Mouse (Mus musculus) heart, embryonic 15.5 days (tissue): ENCODE data around the gene Pqlc2. TPM values are rescaled to one million over a fixed set of nuclear protein-coding genes. Genes with fewer than 3 reads are reported as not detected.

Source experiments
- ATAC-seq: fragments of 200-750 bp; cut with Nextera tagmentation; replicated peaks from 2 replicates; pipeline ENCODE4 v1.8.0; 2017; ENCODE audit warnings: low read depth, moderate TSS enrichment; ENCODE audit not compliant: insufficient number of reproducible peaks, insufficient read depth, low FRiP score
- H3K27ac ChIP-seq: fragments of 300-500 bp; sonication (generic); 2 replicates; pipeline ENCODE4 v1.5.1; 2015; ENCODE audit warnings: mild to moderate bottlenecking, inconsistent platforms
- H3K27me3 ChIP-seq: fragments of 300-500 bp; sonication (generic); 2 replicates; pipeline ENCODE4 v1.6.1; 2015; ENCODE audit warnings: inconsistent platforms
- H3K36me3 ChIP-seq: fragments of 300-500 bp; sonication (generic); 2 replicates; pipeline ENCODE4 v1.6.1; 2015; ENCODE audit warnings: mild to moderate bottlenecking, inconsistent platforms
- H3K4me1 ChIP-seq: fragments of 300-500 bp; sonication (generic); replicated peaks from 2 replicates; pipeline ENCODE4 v1.6.1; 2015; ENCODE audit warnings: inconsistent platforms
- H3K4me2 ChIP-seq: fragments of 300-500 bp; sonication (generic); 2 replicates; pipeline ENCODE4 v1.6.1; 2015; ENCODE audit warnings: inconsistent platforms, mild to moderate bottlenecking, moderate library complexity
- H3K4me3 ChIP-seq: fragments of 300-500 bp; sonication (generic); 2 replicates; pipeline ENCODE4 v1.5.1; 2015; ENCODE audit warnings: mild to moderate bottlenecking, inconsistent platforms
- H3K9ac ChIP-seq: fragments of 300-500 bp; sonication (generic); 2 replicates; pipeline ENCODE4 v1.6.1; 2015; ENCODE audit warnings: mild to moderate bottlenecking, inconsistent platforms
- H3K9me3 ChIP-seq: fragments of 300-500 bp; sonication (generic); replicated peaks from 2 replicates; pipeline ENCODE4 v1.6.1; 2016; ENCODE audit warnings: inconsistent platforms
- WGBS: fragments of 180-500 bp; shearing (Covaris S2); methylation state at CpG from one replicate; pipeline ENCODE4 v1.1.7; 2015; ENCODE audit warnings: mixed read lengths; 5-methylcytosine and 5-hydroxymethylcytosine counted together
- polyA plus RNA-seq: library from polyadenylated mRNA; unstranded; fragments of >200 nt; fragmentation: Nextera tagmentation; extraction: Ambion mirVana; gene quantifications from 2 replicates; pipeline ENCODE4 v1.2.1, GENCODE M21; 2015

Pqlc2 gene
- polyA plus RNA-seq = 6.8 and 9.6 TPM in 2 replicates

GRCm38 (mm10) chr4:139310171-139310898, at the start of gene Pqlc2, which contains the start of gene Akr7a5:
TSS of gene Pqlc2 (minus strand) at chr4:139310708.
TSS of gene Akr7a5 (plus strand) at chr4:139310744.
- no peaks in the 10 kb centered on the region for H3K9me3 ChIP-seq
- peak within 1 kb of the TSS; percentile 83 for H3K9ac ChIP-seq
- H3K27me3 ChIP-seq = no peaks in the 10 kb centered on the region
- H3K4me3 ChIP-seq = peak within 1 kb of the TSS; percentile 72
- H3K4me2 ChIP-seq = peak within 1 kb of the TSS; percentile 98
- peaks cover 21% of the 10 kb centered on the region for H3K4me1 ChIP-seq
- H3K27ac ChIP-seq = peak within 1 kb of the TSS; percentile 65
- peaks cover 10% of the 10 kb centered on the region; the same call in 1 of the 2 replicates for H3K36me3 ChIP-seq
- under 1% methylated on average over 56 of the region's 63 CpGs for WGBS
- peak; percentile 94 for ATAC-seq

GRCm38 (mm10) chr4:139357211-139357610, 46.7 kb upstream of the Pqlc2 start:
- Histone ChIP-seq H3K4me1 (peaks cover 7% of the 10 kb centered on the region), H3K9ac (no peak overlapping the region), H3K27ac (no peak overlapping the region), H3K36me3 (peaks cover 71% of the 10 kb centered on the region), H3K4me2 (no peak overlapping the region), H3K9me3 (no peaks in the 10 kb centered on the region), H3K27me3 (no peaks in the 10 kb centered on the region), H3K4me3 (no peak overlapping the region)
- WGBS = 87% methylated on average over 3 of the region's 3 CpGs
- no peak for ATAC-seq

- Histone ChIP-seq H3K4me1 (peaks cover 20% of the 10 kb centered on the region), H3K4me3 (peak overlapping the region; percentile 74), H3K4me2 (peak overlapping the region; percentile 88), H3K9me3 (no peaks in the 10 kb centered on the region), H3K27me3 (no peaks in the 10 kb centered on the region), H3K27ac (peak overlapping the region; percentile 97), H3K36me3 (peaks cover 49% of the 10 kb centered on the region), H3K9ac (peak overlapping the region; percentile 89)
- no peak for ATAC-seq
- WGBS = 1% methylated on average over 7 of the region's 7 CpGs
These were observed 42.3 kb upstream of the Pqlc2 start for GRCm38 (mm10) chr4:139352832-139353231.

- H3K36me3 ChIP-seq = peaks cover 48% of the 10 kb centered on the region
- no peaks in the 10 kb centered on the region for H3K9me3 ChIP-seq
- whole genome bisulfite sequencing = under 1% methylated on average over 58 of the region's 64 CpGs
- peak within 1 kb of the TSS; percentile 89 for H3K9ac ChIP-seq
- peaks cover 20% of the 10 kb centered on the region for H3K4me1 ChIP-seq
- peak; percentile 92 for ATAC-seq
- H3K27me3 ChIP-seq = no peaks in the 10 kb centered on the region
- H3K27ac ChIP-seq = peak within 1 kb of the TSS; percentile 97
- H3K4me2 ChIP-seq = peak within 1 kb of the TSS; percentile 88
- peak within 1 kb of the TSS; percentile 74 for H3K4me3 ChIP-seq
These were observed 41.6 kb upstream of the Pqlc2 start, which contains the start of the genes Mrto4, Emc1 and Ubr4 for GRCm38 (mm10) chr4:139351931-139352711. TSS of gene Mrto4 (minus strand) at chr4:139352576. TSS of gene Emc1 (plus strand) at chr4:139352587. TSS of gene Ubr4 (plus strand) at chr4:139352609.

- Histone ChIP-seq H3K9me3 (no peaks in the 10 kb centered on the region), H3K9ac (no peak overlapping the region), H3K4me2 (no peak overlapping the region), H3K27me3 (no peaks in the 10 kb centered on the region), H3K36me3 (peaks cover 42% of the 10 kb centered on the region), H3K4me1 (peaks cover 6% of the 10 kb centered on the region), H3K27ac (no peak overlapping the region), H3K4me3 (no peak overlapping the region)
- no peak for ATAC-seq
- WGBS = 80% methylated on average over 23 of the region's 23 CpGs
These were observed 35.0 kb upstream of the Pqlc2 start for GRCm38 (mm10) chr4:139345416-139346019.

GRCm38 (mm10) chr4:139343718-139344117, 33.2 kb upstream of the Pqlc2 start:
- 0 out of 2 replicates have a peak, but pooled peaks have one; percentile 8 for ATAC-seq
- Histone ChIP-seq H3K27ac (no peak overlapping the region), H3K4me1 (peaks cover 5% of the 10 kb centered on the region; the same call in 1 of the 2 replicates), H3K27me3 (no peaks in the 10 kb centered on the region), H3K4me2 (no peak overlapping the region), H3K9ac (no peak overlapping the region), H3K4me3 (no peak overlapping the region), H3K9me3 (no peaks in the 10 kb centered on the region), H3K36me3 (peaks cover 31% of the 10 kb centered on the region)
- WGBS = 27% methylated on average over 5 of the region's 5 CpGs

- WGBS = 73% methylated on average over 7 of the region's 7 CpGs
- H3K4me2 ChIP-seq = no peak overlapping the region
- H3K27ac ChIP-seq = no peak overlapping the region
- H3K9ac ChIP-seq = no peak overlapping the region
- ATAC-seq = no peak
- H3K4me3 ChIP-seq = no peak overlapping the region
- H3K27me3 ChIP-seq = peaks cover 12% of the 10 kb centered on the region
- peaks cover 10% of the 10 kb centered on the region for H3K4me1 ChIP-seq
- peaks cover 12% of the 10 kb centered on the region for H3K36me3 ChIP-seq
- no peaks in the 10 kb centered on the region for H3K9me3 ChIP-seq
These were observed 31.2 kb upstream of the Pqlc2 start for GRCm38 (mm10) chr4:139341556-139342233.

- Histone ChIP-seq H3K27ac (no peak overlapping the region), H3K9me3 (no peaks in the 10 kb centered on the region), H3K27me3 (peaks cover 12% of the 10 kb centered on the region), H3K9ac (no peak overlapping the region), H3K4me2 (no peak overlapping the region), H3K4me1 (peaks cover 11% of the 10 kb centered on the region), H3K4me3 (no peak overlapping the region), H3K36me3 (0 out of 2 replicates have a peak, but pooled peaks cover 7% of the 10 kb centered on the region)
- ATAC-seq = no peak
- 73% methylated on average over 4 of the region's 4 CpGs for WGBS
These were observed 30.3 kb upstream of the Pqlc2 start for GRCm38 (mm10) chr4:139340835-139341234.

- Histone ChIP-seq H3K4me2 (no peak overlapping the region), H3K9ac (no peak overlapping the region), H3K27me3 (peaks cover 15% of the 10 kb centered on the region), H3K36me3 (no peaks in the 10 kb centered on the region), H3K9me3 (no peaks in the 10 kb centered on the region), H3K4me3 (no peak overlapping the region), H3K27ac (no peak overlapping the region), H3K4me1 (peaks cover 12% of the 10 kb centered on the region)
- ATAC-seq = no peak
- WGBS = 40% methylated on average over 33 of the region's 33 CpGs
These were observed 27.6 kb upstream of the Pqlc2 start for GRCm38 (mm10) chr4:139338145-139338544.

GRCm38 (mm10) chr4:139336822-139337483, 26.4 kb upstream of the Pqlc2 start:
- peak; percentile 53; the same call in 1 of the 2 replicates for ATAC-seq
- peaks cover 12% of the 10 kb centered on the region for H3K4me1 ChIP-seq
- peak overlapping the region; percentile 67 for H3K4me2 ChIP-seq
- H3K27ac ChIP-seq = no peak overlapping the region
- peaks cover 19% of the 10 kb centered on the region for H3K27me3 ChIP-seq
- H3K9me3 ChIP-seq = no peaks in the 10 kb centered on the region
- peak overlapping the region; percentile 43 for H3K4me3 ChIP-seq
- 0 out of 2 replicates have a peak overlapping the region, but pooled peaks have one; percentile 44 for H3K9ac ChIP-seq
- 15% methylated on average over 24 of the region's 24 CpGs for WGBS
- no peaks in the 10 kb centered on the region for H3K36me3 ChIP-seq
